Mouse (Mus musculus): ENCODE data around the gene Cmss1.

The Cmss1 gene

GRCm38 (mm10) chr16:57514371-57514770 is 92.3 kb downstream of the Cmss1 start:
- no peak for DNase-seq (ENCODE audit: low spot score in 2 of 2)

GRCm38 (mm10) chr16:57513562-57513961 is 93.1 kb downstream of the Cmss1 start:
- no peak for DNase-seq (ENCODE audit: low spot score in 2 of 2)

- no peak for DNase-seq (ENCODE audit: low spot score in 2 of 2)
Measured at GRCm38 (mm10) chr16:57509099-57509498, 97.6 kb downstream of the Cmss1 start.

GRCm38 (mm10) chr16:57508351-57508750 is 98.3 kb downstream of the Cmss1 start:
- no peak for DNase-seq (ENCODE audit: low spot score in 2 of 2)

- no peak for DNase-seq (ENCODE audit: low spot score in 2 of 2)
Measured at GRCm38 (mm10) chr16:57506133-57506532, 100.5 kb downstream of the Cmss1 start.

- no peak for DNase-seq (ENCODE audit: low spot score in 2 of 2)
Measured at GRCm38 (mm10) chr16:57504728-57505127, 101.9 kb downstream of the Cmss1 start.

- no peak for DNase-seq (ENCODE audit: low spot score in 2 of 2)
Measured at GRCm38 (mm10) chr16:57502761-57503160, 103.9 kb downstream of the Cmss1 start.

GRCm38 (mm10) chr16:57502230-57502629 is 104.4 kb downstream of the Cmss1 start:
- no peak for DNase-seq (ENCODE audit: low spot score in 2 of 2)

- DNase-seq (ENCODE audit: low spot score in 2 of 2): no peak
Measured at GRCm38 (mm10) chr16:57500851-57501250, 105.8 kb downstream of the Cmss1 start.

GRCm38 (mm10) chr16:57496437-57497173 is 110.1 kb downstream of the Cmss1 start:
- DNase-seq (ENCODE audit: low spot score in 2 of 2): no peak

GRCm38 (mm10) chr16:57495476-57496203 is 111.0 kb downstream of the Cmss1 start:
- no peak for DNase-seq (ENCODE audit: low spot score in 2 of 2)

GRCm38 (mm10) chr16:57491853-57492252 is 114.8 kb downstream of the Cmss1 start:
- DNase-seq (ENCODE audit: low spot score in 2 of 2): no peak

- no peak for DNase-seq (ENCODE audit: low spot score in 2 of 2)
Measured at GRCm38 (mm10) chr16:57490691-57491090, 116.0 kb downstream of the Cmss1 start.

GRCm38 (mm10) chr16:57488661-57489060 is 118.0 kb downstream of the Cmss1 start:
- no peak for DNase-seq (ENCODE audit: low spot score in 2 of 2)

GRCm38 (mm10) chr16:57486266-57486665 is 120.4 kb downstream of the Cmss1 start:
- DNase-seq (ENCODE audit: low spot score in 2 of 2): no peak

- DNase-seq (ENCODE audit: low spot score in 2 of 2): no peak
Measured at GRCm38 (mm10) chr16:57485265-57485664, 121.4 kb downstream of the Cmss1 start.

- no peak for DNase-seq (ENCODE audit: low spot score in 2 of 2)
Measured at GRCm38 (mm10) chr16:57484043-57484795, 122.4 kb downstream of the Cmss1 start.

- DNase-seq (ENCODE audit: low spot score in 2 of 2): no peak
Measured at GRCm38 (mm10) chr16:57483503-57483902, 123.2 kb downstream of the Cmss1 start.

- no peak for DNase-seq (ENCODE audit: low spot score in 2 of 2)
Measured at GRCm38 (mm10) chr16:57482911-57483310, 123.8 kb downstream of the Cmss1 start.

- no peak for DNase-seq (ENCODE audit: low spot score in 2 of 2)
Measured at GRCm38 (mm10) chr16:57482264-57482663, 124.4 kb downstream of the Cmss1 start.

GRCm38 (mm10) chr16:57479776-57480175 is 126.9 kb downstream of the Cmss1 start:
- DNase-seq (ENCODE audit: low spot score in 2 of 2): no peak

- DNase-seq (ENCODE audit: low spot score in 2 of 2): no peak
Measured at GRCm38 (mm10) chr16:57478451-57478850, 128.2 kb downstream of the Cmss1 start.

All from spleen, postnatal 14 days (tissue).